Mouse (Mus musculus) WW6 (cell line): ENCODE measurements around the gene Polg.

Source experiments
- DNase-seq: peaks from one replicate; pipeline ENCODE4 v3.0.0-alpha.2; 2013; ENCODE audit warnings: low read depth, low spot score

Gene Polg

DNA sequence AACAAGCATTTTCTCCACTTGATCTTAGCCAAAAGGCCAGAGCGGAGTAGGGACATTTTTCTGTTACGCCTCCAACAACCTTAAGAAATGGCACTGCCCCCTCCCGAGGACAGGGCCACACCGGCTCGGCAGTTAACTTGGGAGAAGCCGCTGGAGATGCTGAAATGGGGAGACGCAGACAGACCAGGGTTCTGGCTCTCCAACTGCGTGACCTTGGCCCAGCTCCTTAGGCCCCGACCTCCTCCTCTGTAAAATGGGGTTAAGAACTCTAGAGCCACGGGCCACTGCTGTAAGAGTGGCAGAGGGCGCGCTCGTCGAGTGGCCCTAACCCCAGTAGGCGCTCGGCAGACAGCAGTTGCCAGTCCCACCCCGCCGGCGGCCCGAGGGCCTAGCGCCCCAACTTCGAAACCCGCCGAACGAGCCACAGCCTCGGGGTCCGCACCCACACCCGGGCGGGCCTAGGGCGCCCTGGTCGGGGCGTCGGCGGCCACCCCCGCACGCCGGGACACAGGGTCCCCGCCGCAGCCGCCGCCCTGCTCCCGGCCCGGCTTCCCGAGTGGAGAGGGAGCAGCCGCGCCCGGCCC is 609 bp downstream of the Polg start:
- no peak for DNase-seq

DNA sequence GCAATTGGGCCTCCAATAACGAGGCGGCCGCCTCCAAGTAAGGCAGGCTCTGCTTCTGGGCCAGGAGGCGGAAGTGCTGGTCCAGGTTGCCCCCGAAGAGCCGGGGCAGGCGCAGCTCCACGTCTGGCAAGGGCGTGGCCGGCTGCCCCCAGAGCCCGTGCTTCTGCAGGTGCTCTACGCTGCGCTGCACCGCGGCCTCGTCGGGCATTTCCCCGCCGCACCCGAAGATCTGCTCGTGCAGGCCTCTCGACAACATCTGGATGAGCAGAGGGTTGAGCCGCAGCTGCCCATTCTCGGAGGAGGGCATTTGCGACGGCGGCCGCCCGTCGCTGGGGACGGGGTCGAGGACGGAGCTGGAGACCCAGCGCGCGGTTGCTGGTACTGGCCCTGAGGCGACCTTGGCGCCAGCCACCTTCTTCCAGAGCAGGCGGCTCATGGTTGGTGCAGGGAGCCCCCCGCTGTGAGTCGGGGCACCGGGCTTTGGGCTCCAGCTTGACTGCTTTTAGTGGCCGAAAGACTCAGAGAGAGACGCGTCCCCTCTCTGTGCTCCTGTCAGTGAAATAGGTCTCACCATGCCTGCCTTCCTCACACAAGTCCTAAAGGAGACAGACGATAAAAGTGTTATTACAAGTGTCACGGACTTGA is 1.3 kb downstream of the Polg start:
- no peak for DNase-seq

DNA sequence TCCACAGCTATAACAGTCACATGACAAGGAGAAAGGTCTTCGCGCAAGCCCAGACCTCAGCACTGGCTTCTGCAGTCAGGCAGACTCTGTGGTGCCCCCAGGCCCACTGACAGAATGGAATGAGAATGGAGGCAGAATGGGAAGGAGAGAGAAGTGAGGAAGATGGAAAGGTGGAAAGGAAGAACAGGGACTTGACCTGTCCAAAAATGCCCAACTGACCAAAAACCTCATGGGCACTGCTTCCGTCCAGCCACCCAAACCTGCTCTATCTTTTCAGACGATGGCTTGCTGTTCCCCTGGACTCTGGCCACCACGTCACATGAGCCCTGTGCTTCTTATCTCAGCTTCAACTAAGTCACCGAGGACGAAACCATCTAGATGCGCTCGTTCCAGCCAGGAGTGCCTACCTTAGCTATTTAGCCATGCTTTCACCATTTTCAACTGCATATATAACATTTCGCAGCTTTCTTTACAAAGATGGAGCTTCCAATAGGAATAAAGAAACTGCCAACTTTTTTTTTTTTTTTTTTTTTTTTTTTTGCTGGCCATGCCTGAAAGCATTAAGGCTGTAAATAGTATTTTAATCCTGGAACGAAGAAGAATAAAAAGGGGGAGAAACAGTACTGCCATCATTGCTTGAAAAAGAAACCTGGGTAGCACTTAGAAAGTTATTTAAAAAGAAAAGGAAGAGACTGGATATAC is 2.6 kb downstream of the Polg start:
- DNase-seq: no peak

DNA sequence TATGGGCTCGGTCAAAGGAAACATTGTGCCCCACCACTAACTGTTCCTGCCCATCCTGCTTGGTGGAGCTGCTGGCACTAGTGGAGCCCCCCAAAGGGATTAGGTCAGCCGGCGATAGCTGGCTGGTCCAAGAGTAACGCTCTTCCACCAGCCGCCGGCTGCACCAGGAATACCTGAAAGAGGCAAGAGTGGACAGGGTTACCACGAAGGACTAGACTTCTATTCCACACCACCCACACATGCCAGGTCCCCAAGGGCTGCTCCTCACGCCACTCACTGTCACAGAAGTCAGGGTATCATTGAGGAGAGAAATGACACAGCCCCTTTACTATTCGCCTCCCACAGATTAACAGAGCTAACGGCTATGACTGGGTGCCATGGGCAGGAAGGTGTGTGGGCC is 4.4 kb downstream of the Polg start:
- DNase-seq: no peak

DNA sequence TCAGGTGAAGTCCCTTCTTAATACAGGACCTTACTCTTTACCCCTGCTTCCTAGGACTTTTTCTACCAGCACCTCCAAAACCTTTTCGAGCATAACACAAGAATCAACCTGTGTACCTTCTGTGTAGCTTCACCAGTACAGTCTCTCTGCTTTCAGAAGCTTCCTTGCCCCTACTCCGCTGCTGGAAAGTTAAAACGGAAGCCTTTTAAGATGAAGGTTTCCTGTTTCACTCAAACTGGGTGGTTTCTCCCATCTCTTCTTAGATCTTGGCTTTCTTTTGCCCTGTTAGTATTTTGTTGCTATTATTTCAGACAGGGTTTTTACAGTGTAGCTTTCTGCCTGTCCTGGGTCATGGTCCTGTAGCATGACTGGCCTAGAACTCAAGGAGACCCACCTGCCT is 18.7 kb downstream of the Polg start:
- DNase-seq: no peak

DNA sequence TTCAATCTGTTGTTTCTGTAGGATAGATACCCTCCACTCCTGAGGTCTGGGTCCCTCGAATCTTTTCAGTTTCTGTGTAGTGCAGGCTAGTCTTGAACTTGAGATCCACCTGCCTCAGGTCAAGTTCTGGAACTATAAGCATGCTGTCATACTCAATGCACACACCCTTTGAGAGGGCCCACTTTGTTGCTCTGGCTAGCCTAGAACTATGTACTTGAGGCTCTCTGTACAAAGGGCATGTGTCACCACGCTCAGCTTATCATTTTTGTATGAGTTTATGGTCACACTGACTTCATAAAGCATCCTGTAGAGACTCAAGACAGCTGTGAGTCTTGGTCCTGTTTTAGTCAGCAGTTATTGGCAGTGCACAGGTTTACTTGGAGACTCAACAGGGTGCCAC is 19.1 kb downstream of the Polg start:
- DNase-seq: no peak

DNA sequence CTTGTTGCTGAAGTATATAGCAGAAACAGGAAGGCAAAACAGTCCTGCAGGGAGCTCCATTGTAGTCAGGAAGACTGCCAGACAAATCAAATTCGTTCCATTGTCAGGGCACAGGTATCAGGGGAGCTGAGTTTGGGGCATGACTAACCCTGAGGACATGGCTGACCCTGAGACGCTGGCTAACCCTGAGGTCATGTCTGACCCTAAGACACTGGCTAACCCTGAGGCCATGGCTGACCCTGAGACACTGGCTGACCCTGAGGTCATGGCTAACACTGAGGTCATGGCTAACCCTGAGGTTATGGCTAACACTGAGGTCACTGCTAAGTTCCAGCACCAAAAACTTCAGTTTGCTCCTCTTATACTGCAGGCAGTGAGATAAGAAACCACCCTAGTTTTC is 26.1 kb downstream of the Polg start:
- DNase-seq: no peak

DNA sequence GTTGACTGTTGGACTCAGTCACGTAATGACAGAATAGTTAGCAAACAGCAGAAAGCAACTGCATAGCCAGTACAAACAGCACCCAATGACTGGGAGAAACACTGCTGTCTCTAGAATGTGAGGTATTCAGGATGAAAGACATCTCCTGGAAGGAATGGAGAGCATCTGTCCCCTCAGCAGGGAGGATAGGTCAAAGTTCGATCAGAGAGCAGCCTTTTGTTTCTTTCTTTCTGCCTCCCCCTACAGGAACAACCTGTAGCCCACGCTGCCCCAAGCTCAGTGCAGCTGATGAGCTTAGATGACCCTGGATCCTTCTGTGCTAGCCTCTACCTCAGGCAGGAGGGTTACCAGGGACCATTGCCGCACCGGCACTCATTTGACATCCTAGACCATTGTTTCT is 37.9 kb downstream of the Polg start:
- no peak for DNase-seq

DNA sequence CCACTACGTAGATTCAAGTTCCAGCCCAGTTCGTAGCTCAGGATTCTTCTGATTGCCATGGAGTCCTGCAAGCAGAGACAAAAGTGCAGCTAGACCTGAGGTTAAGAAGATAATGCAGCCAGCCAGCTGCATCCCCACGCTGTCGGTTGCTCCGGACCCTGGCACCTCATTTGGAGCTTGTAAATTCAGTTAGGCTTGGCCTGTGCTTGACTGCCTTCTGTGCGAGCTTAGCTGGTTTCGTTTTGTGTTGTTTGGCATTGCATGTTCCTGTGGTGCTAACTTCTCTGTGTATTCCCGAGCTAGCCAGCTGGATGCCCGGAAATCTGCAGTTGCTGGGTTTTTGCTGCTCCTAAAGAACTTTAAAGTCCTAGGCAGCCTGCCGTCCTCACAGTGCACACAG is 40.4 kb downstream of the Polg start:
- no peak for DNase-seq

DNA sequence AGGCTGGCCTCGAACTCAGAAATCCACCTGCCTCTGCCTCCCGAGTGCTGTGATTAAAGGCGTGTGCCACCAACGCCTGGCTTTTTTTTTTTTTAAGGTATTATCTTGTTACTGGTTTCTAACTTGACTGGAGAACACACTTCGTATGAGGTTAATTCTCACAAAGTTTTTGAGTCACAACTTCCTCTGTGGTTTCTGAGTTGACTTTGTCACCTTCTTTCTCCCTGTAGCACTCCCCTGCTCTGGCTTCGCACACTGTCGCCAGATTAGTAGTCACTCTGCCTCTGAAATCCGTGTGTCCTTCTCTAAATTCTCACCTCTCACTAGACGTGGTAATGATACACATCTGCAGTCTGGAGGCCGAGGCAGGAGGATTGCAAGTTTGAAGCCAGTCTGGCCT is 43.3 kb downstream of the Polg start:
- DNase-seq: no peak

DNA sequence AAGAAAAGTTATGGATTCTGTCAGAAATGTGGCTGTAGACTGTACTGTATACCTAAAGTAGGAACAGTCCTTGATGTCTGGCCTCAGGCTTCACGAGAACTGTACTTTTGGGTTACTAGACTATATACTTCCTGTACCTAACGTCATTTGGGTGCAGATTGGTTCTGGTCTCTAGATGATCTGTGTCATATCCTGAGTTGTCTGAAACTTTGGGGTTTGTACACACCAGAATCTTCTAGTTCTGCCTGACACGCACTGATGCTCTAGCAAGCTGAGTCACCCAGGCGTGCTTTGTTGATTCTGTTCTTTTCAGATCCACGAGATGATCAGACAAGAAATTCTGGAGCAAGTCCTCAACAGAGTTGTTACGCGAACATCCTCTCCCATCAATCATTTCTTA is 46.2 kb downstream of the Polg start:
- no peak for DNase-seq

DNA sequence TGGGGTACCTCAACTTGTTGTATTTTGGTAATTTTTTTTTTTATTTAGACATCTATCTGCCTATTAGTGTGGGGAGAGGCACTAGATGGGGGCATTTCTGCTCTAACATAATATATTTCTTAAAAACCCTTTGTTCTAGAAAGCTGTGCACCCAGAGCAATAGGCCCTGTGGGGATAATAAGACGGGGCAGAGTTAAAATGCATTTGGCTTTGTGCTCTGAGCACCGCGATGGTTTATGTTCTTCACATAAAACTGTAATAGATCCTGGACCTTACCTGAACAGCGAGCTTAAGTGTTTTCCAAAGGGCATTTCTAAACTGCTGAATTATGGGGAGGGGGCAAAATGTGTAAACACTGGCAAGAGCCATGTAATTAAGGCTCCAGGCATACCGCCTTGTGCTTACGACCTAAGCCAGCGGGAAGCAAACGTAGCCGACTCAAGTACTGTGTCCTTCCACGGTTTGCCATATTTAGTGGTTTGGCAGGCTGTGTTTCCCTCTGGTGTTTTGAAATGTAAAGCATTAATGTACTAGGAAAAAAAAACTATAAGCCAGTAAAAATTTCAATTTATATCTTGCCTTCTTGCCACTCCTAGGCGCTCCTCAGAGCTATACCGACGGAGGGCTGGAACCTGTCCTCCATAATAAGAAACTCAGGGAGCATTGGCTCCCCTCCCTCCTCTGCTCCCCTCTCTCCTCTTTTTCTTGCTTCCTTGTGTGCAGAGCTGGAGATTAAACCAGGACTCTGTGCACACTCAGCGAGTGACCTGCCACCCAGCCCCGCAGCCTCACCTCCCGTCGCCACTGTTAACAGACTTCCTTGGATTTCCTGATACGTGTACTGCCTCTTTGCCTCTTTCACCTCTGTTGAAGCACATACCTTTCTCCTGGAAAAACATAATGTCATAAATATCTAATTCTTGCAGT is 51.5 kb downstream of the Polg start:
- DNase-seq: no peak

DNA sequence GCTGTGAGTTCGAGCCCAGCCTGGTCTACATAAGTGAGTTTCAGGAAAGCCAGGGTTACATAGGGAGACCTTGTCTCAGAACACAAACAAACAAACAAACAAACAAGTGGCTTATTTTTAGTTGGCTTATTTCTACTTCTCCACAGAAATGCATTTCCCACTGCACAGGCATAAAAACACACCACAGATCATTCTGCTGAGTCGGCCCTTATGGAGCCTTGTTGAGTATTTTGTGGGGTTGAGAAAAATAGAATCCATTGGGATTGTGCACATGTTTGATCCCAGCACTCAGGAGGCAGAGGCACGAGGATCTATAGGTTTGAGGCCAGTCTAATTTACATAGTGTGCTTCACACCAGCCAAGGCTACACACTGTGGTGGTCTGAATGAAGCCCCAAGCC is 65.9 kb downstream of the Polg start:
- no peak for DNase-seq

DNA sequence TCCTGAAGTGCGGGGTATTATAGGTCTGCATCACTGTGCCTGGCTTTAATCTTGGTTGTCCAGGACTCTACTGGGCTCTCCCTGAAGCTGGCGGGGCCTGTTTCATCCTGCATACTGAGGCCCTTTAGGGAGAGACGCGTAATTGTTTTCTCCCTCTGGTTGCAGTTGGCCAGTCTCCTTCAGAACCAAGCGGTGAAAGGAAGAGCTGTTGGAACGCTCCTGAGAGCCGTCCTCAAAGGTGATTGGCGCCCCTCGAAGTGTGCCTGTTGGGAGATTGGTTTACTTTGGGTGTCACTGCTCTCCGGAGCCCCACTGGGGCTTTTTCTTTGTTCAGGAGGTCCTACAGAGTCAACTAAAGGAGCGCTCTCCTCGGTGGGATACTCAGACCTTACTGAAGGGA is 67.2 kb downstream of the Polg start:
- DNase-seq: no peak

DNA sequence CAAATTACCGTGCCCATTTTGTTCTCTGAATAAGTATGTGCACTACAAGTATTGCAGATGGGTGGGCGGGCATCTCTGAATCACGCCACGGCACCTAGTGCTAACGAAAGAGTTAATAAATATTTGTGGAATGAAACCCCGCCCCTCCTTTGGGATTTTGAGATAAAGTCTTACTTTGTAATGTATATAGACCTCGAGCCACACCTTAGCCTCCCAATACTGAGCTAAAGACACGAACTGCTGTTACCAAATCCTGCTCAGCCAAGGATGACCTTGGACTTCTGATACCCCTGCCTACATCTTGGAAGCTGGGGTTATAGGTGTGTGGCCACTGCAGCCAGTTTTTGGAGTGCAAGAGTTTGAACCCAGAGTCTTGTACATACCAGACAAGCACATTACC is 67.7 kb downstream of the Polg start:
- DNase-seq: no peak

DNA sequence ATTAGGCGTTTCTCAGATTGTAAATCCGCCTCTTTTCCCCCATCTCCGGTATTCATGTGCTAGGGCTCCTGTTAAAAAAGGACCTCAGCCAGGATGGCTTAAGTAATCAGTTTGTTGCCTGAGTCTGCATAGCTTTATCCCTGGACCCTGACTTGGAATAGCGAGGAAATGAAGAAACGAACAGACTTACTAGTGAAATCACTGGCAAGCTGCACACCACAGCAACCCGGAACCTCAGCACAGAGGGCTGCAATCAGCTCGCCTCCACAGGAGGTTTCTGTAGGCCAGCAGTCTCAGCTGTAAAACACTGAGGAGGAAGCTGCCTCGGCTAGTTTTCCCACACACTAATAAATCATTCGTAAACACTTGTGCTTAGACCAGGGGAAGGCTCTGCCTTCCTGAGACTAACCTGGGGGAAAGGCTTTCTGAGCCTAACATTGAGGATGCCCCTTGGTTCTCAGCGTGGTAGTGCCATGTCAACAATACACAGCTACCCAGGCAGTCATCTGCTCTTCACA is 68.7 kb downstream of the Polg start:
- DNase-seq: no peak
